Mouse (Mus musculus) C2C12 (cell line): Measurements from ENCODE around the gene Sin3b.

Source experiments
- CTCF ChIP-seq: IDR thresholded peaks from one replicate; pipeline ENCODE4 v1.5.1; 2011; ENCODE audit not compliant: control insufficient read depth, insufficient read depth, insufficient read length
- MAX ChIP-seq: IDR thresholded peaks from one replicate; pipeline ENCODE4 v1.6.1; 2011; ENCODE audit warnings: mild to moderate bottlenecking, control low read depth
- MYOD1 ChIP-seq: IDR thresholded peaks from one replicate; pipeline ENCODE4 v1.6.1; 2011; ENCODE audit warnings: low read depth; ENCODE audit not compliant: control insufficient read depth, insufficient read length
- MYOG ChIP-seq: IDR thresholded peaks from one replicate; pipeline ENCODE4 v1.6.1; 2011; ENCODE audit not compliant: control insufficient read depth, insufficient read length; ENCODE audit errors: extremely low read depth

- TF ChIP-seq CTCF (no peak), MYOG (no peak), MYOD1 (no peak), MAX (no peak)
These were observed 26.8 kb downstream of the Sin3b start for GRCm38 (mm10) chr8:72749846-72750245.
